Mouse (Mus musculus): ENCODE results near the gene Hadhb.
A peak's percentile ranks its signal among the peaks of the same experiment; 100 is the strongest.
"Not testable (repeated sequence)": the region's sequence is repeated elsewhere in the genome, so short reads cannot be mapped to it uniquely, and the experiment has no call there.

Hadhb gene

GRCm38 (mm10) chr5:30187687-30188485, 32.8 kb downstream of the Hadhb start:
- no peak for DNase-seq

DNA sequence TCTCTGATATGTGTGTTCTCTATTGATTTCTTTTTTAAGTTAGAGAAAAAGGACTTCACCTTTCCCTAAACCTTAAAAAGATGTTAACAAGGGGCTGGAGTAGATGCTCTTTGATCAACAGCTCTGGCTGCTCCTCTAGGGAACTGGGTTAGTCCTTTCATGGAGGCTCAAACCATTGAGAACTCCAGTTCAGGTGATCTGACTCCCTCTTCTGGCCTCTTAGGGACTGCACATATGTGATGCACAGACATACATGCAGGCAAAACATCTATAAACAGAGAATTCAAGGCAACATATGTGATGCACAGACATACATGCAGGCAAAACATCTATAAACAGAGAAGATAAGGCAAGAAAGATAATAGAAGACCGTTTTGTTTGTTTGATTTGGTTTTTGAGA, 37.4 kb downstream of the Hadhb start:
- DNase-seq: no peak

- DNase-seq: peak; percentile 55 to 68
Measured at GRCm38 (mm10) chr5:30195340-30195739, 40.3 kb downstream of the Hadhb start.

- DNase-seq: peak in 1 of 2 experiments; percentile 30
Measured at GRCm38 (mm10) chr5:30198257-30198656, 43.2 kb downstream of the Hadhb start.

- peak in 1 of 2 experiments; percentile 14 for DNase-seq
Measured at GRCm38 (mm10) chr5:30201521-30201920, 46.5 kb downstream of the Hadhb start.

DNA sequence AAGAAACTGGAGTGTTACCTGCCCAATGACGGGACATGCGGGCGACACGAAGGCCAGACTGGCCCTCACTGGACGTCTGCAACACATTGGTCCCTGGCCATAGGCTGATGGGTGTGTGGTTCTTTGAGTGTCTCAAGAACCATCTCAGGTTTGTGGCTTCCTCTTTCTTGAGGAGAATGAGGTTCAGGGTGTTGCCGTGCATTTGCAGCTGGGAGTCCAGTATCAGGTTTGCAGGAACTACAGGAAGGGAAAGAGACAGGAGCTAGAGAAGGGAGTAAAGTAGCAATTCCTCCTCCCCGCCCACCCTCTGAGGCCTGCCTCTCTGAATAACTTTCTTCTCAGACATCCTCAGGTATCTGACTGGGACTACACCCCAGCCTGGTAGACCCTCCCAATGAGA, 47.2 kb downstream of the Hadhb start:
- DNase-seq: no peak

- no peak for DNase-seq
Measured at GRCm38 (mm10) chr5:30203216-30203885, 48.3 kb downstream of the Hadhb start.

DNA sequence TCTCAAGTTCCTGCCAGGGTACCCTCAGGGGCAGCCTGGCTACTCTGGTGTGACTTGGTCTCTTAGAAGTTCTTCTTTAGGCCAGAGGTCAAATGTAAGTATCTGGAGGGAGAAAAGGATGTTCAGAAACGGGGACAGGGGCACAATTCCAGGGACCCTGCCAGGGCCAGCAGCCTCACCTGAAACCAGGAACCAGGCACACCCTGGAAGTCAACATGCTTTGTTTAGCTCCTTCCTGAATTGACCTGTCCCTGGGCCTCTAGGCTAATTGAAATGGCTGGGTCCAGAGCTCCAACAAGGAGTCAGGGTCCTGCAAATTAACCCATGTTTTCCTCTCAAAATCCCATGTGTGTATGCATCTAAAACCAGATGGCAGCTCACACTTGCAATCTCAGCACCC, 49.4 kb downstream of the Hadhb start:
- no peak for DNase-seq

GRCm38 (mm10) chr5:30205034-30205433, 50.0 kb downstream of the Hadhb start:
- DNase-seq: no peak

- no peak for DNase-seq
Measured at GRCm38 (mm10) chr5:30205493-30205892, 50.4 kb downstream of the Hadhb start, which contains the start of gene Adgrf3. TSS of gene Adgrf3 (minus strand) at chr5:30205722.

GRCm38 (mm10) chr5:30207276-30207675, 52.2 kb downstream of the Hadhb start:
- peak; percentile 19 to 35 for DNase-seq

- DNase-seq: not testable (repeated sequence)
Measured at GRCm38 (mm10) chr5:30210758-30211157, 55.7 kb downstream of the Hadhb start.

GRCm38 (mm10) chr5:30214889-30215288, 59.8 kb downstream of the Hadhb start:
- DNase-seq: peak; percentile 21 to 55

DNA sequence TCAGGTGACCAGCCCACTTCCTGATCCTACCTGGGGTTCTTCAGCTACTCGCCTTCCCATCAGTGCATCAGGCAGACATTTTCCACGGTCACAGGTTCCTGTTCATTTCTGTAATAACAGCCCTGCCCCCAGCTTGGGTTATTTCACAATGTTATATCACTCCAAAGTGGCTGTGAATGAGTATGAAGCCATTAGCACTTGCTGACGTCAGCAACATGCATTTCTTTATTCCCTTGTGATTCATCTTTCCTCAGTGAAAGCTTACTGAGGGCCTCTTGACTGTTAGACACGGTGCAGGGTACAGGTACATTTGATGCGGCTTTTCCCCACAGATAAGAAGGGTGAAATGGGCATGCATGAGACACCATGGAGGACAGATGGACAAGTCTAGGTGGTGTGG, 60.9 kb downstream of the Hadhb start:
- no peak for DNase-seq

GRCm38 (mm10) chr5:30219715-30220114, 64.7 kb downstream of the Hadhb start:
- no peak for DNase-seq

DNA sequence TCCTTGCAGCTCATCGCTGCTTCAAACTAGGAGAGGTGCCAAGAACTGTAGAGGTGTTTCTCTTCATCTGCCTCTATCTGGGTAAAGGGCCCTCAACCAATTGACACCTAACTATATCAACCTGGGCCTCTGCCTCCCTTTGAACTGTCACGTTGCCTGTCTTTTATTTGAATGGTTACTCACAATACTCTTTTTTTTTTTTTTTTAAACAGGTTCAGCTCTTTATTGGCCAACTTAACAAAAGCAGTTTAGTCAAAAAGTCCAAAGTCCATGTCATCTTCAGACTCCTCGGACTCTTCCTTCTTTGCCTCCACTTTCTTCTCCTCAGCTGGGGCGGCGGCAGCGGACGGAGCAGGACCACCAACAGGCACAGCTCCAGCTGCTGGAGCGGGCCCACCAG, 65.6 kb downstream of the Hadhb start:
- no peak for DNase-seq

DNA sequence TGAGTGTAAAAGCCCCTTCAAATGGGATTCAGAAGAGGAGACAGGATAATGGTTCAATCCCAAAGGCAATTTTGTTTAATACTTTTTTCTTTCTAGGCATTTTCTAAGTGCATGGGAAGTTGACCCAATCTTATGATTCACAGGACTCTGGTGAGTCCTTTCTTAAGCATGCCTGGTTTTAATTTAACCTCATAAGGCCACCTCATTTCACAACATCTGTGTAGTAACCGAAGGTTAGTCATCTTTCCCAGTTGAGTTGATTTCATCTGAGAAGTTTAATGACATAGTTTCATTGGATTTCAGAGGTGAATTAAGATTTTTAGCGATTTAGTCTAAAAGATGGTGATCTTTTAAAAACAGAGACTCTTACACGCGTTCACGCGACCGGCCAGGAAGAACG, 67.6 kb downstream of the Hadhb start:
- DNase-seq: no peak

DNA sequence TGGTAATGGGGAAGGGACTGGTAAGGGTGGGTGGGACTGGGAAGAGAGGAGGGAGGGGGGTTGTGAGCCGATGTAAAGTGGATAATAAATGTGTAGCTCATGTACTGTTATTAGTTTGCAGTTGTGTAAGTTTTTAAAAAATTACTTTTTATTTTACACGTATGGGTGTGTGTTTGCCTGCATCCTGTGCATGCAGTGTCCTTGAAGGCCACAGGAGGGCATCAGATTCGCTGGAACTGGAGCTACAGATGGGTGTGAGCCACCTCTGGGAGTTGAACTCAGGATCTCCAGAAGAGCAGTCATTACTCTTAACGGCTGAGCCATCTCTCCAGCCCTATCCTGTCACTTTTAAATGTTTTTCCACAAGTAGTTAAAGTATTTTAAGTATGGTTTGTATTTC, 75.9 kb downstream of the Hadhb start:
- DNase-seq: peak; percentile 7 to 21

DNA sequence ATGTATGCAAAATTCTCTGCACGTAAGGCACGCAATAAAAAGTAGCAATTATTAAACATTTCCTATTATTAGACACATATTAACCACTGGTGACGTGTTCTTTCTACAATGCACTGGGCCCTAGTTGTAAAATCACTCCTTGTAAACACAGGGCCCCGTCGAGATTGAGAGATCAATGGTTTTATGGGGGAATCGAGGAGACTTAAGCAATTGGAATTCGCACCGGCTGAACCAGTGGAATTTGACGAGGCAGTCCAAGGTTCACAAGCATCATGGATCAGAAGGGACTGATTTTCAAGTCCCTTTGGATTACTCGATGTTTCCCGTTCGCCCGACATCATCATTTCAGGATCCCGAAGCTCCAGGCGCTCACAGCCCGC, 76.8 kb downstream of the Hadhb start:
- no peak for DNase-seq

- peak; percentile 99 to 100 for DNase-seq
Measured at GRCm38 (mm10) chr5:30232271-30232971, 77.4 kb downstream of the Hadhb start, which contains the start of gene Selenoi. TSS of gene Selenoi (plus strand) at chr5:30232581.

GRCm38 (mm10) chr5:30233042-30233441, 78.0 kb downstream of the Hadhb start:
- DNase-seq: no peak

DNA sequence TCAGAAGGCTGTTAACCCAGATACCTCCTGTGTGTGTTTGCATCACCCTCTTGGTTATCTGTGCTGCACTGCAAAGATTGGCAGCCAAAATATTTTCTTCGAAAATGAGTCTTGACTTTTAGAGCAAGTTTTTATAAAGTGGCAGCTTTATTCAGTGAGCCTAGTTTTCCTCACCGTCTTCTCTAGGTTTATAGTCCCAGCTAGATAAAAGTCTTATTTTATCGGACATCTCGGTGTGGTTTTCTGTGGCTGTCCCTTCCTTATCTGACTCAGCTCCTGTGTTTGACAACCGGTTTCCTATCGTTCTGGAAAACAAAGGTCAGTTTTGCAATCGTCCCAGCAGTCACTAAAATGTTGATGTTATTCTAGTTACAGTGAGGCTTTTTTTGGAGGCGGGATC, 78.9 kb downstream of the Hadhb start:
- DNase-seq: no peak
